Mouse (Mus musculus) intestine, embryonic 14.5 days (tissue): ENCODE results near the gene Yeats4. TPM values are rescaled to one million over a fixed set of nuclear protein-coding genes. Genes with fewer than 3 reads are reported as not detected.
"Not testable (repeated sequence)": the region's sequence is repeated elsewhere in the genome, so short reads cannot be mapped to it uniquely, and the experiment has no call there.

Source experiments
- ATAC-seq: fragments of 200-750 bp; cut with Nextera tagmentation; replicated peaks from 2 replicates; pipeline ENCODE4 v1.8.0; 2017; ENCODE audit warnings: low read depth, moderate number of reproducible peaks, moderate TSS enrichment, moderate library complexity; ENCODE audit not compliant: low FRiP score, low TSS enrichment
- DNase-seq: peaks from one replicate; pipeline ENCODE4 v3.0.0-alpha.2; 2018; ENCODE audit warnings: low spot score
- H3K27ac ChIP-seq: fragments of 300-500 bp; sonication (generic); 2 replicates; pipeline ENCODE4 v1.5.1; 2014; ENCODE audit warnings: low read depth, mild to moderate bottlenecking, control low read depth
- H3K27me3 ChIP-seq: fragments of 300-500 bp; sonication (generic); replicated peaks from 2 replicates; pipeline ENCODE4 v1.6.1; 2014; ENCODE audit warnings: low read length, control low read depth; ENCODE audit not compliant: control insufficient read depth, insufficient read depth
- H3K36me3 ChIP-seq: fragments of 300-500 bp; sonication (generic); 2 replicates; pipeline ENCODE4 v1.6.1; 2014; ENCODE audit warnings: low read length, control low read depth; ENCODE audit not compliant: control insufficient read depth, insufficient read depth
- H3K4me1 ChIP-seq: fragments of 300-500 bp; sonication (generic); replicated peaks from 2 replicates; pipeline ENCODE4 v1.6.1; 2014; ENCODE audit warnings: low read length, control low read depth, mixed read lengths; ENCODE audit not compliant: control insufficient read depth, insufficient read depth
- H3K4me2 ChIP-seq: fragments of 300-500 bp; sonication (generic); 2 replicates; pipeline ENCODE4 v1.6.1; 2014; ENCODE audit warnings: low read length
- H3K4me3 ChIP-seq: fragments of 300-500 bp; sonication (generic); 2 replicates; pipeline ENCODE4 v1.5.1; 2014; ENCODE audit warnings: low read depth, low read length, control low read depth, mixed read lengths
- H3K9ac ChIP-seq: fragments of 300-500 bp; sonication (generic); 2 replicates; pipeline ENCODE4 v1.6.1; 2014; ENCODE audit warnings: mild to moderate bottlenecking, low read length
- H3K9me3 ChIP-seq: fragments of 300-500 bp; sonication (generic); 2 replicates; pipeline ENCODE4 v1.6.1; 2016; ENCODE audit warnings: low read length, control low read depth; ENCODE audit not compliant: control insufficient read depth
- WGBS: fragments of 180-500 bp; shearing (Covaris S2); extraction: QIAGEN DNeasy Blood & Tissue Kit; methylation state at CpG from one replicate; pipeline ENCODE4 v1.1.7; 2014; 5-methylcytosine and 5-hydroxymethylcytosine counted together
- polyA plus RNA-seq: library from polyadenylated mRNA; unstranded; fragments of >200 nt; fragmentation: Nextera tagmentation; extraction: Ambion mirVana; gene quantifications from 2 replicates; pipeline ENCODE4 v1.2.1, GENCODE M21; 2014

The Yeats4 gene
- polyA plus RNA-seq, 1 experiment from 2014 or later, result 77.5 TPM

- H3K4me3 ChIP-seq, H3K36me3 ChIP-seq, H3K9me3 ChIP-seq, ATAC-seq, H3K9ac ChIP-seq, H3K27me3 ChIP-seq, H3K4me1 ChIP-seq, H3K4me2 ChIP-seq, DNase-seq, H3K27ac ChIP-seq: not testable (repeated sequence)
- WGBS, result 93% methylated on average over 6 of the region's 6 CpGs
Observed at GRCm38 (mm10) chr10:117208787-117209186, 15.5 kb downstream of the Yeats4 start.

- no peak overlapping the region for H3K4me3 ChIP-seq
- no peak overlapping the region for H3K4me2 ChIP-seq
- no peak for ATAC-seq
- no peak overlapping the region for H3K9ac ChIP-seq
- no peaks in the 10 kb centered on the region for H3K9me3 ChIP-seq
- no peaks in the 10 kb centered on the region for H3K4me1 ChIP-seq
- 87% methylated on average over 15 of the region's 15 CpGs for WGBS
- H3K36me3 ChIP-seq, result peaks cover 2% of the 10 kb centered on the region; the same call in 1 of the 2 replicates
- no peak overlapping the region for H3K27ac ChIP-seq
- no peaks in the 10 kb centered on the region for H3K27me3 ChIP-seq
- DNase-seq, result no peak
Observed at GRCm38 (mm10) chr10:117208221-117208620, 16.1 kb downstream of the Yeats4 start.

DNA sequence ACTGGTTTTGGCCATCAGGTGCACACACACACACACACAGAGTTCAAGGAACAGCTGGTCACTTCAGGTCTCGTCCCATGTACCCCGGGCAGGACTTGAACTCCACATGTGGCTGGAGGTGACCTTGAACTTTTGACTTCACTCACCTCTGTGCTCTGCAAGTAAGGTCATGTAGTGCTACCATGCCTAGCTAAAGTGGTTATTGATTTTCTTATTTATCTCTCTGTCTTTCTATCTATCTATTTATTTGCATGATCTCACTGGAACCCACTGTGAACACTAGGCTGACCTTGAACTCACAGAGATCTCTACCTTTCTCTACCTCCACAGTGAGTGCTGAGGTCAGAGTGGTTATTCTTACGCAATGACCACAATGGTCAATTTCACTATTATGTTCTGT, 18.2 kb downstream of the Yeats4 start:
- DNase-seq (no peak), ATAC-seq (no peak)
- H3K9ac ChIP-seq, result no peak overlapping the region
- H3K36me3 ChIP-seq, result no peaks in the 10 kb centered on the region
- no peak overlapping the region for H3K4me2 ChIP-seq
- H3K27ac ChIP-seq, result no peak overlapping the region
- H3K4me1 ChIP-seq, result no peaks in the 10 kb centered on the region
- no peaks in the 10 kb centered on the region for H3K27me3 ChIP-seq
- H3K4me3 ChIP-seq, result no peak overlapping the region
- no peaks in the 10 kb centered on the region for H3K9me3 ChIP-seq
- WGBS, result 91% methylated on average over 3 of the region's 3 CpGs

GRCm38 (mm10) chr10:117203558-117203981, 20.7 kb downstream of the Yeats4 start:
- Histone ChIP-seq H3K36me3 (no peaks in the 10 kb centered on the region), H3K9ac (no peak overlapping the region), H3K4me1 (no peaks in the 10 kb centered on the region), H3K4me3 (no peak overlapping the region), H3K27ac (no peak overlapping the region), H3K4me2 (no peak overlapping the region), H3K9me3 (no peaks in the 10 kb centered on the region), H3K27me3 (no peaks in the 10 kb centered on the region)
- DNase-seq, result no peak
- 61% methylated on average over 2 of the region's 2 CpGs for WGBS
- ATAC-seq, result peak; percentile 37; the same call in 1 of the 2 replicates

- Histone ChIP-seq H3K4me3 (no peak overlapping the region), H3K9ac (no peak overlapping the region), H3K27me3 (no peaks in the 10 kb centered on the region), H3K4me1 (no peaks in the 10 kb centered on the region), H3K9me3 (no peaks in the 10 kb centered on the region), H3K4me2 (no peak overlapping the region), H3K36me3 (no peaks in the 10 kb centered on the region), H3K27ac (no peak overlapping the region)
- DNase-seq (peak; percentile 64), ATAC-seq (no peak)
- WGBS, result 51% methylated on average over 17 of the region's 17 CpGs
Observed at GRCm38 (mm10) chr10:117202981-117203557, 21.2 kb downstream of the Yeats4 start.

- no peak for DNase-seq
- no peak overlapping the region for H3K4me3 ChIP-seq
- no peak overlapping the region for H3K9ac ChIP-seq
- H3K4me2 ChIP-seq, result no peak overlapping the region
- H3K9me3 ChIP-seq, result no peaks in the 10 kb centered on the region
- H3K4me1 ChIP-seq, result no peaks in the 10 kb centered on the region
- H3K27ac ChIP-seq, result no peak overlapping the region
- ATAC-seq, result no peak
- WGBS, result 74% methylated on average over 3 of the region's 3 CpGs
- H3K27me3 ChIP-seq, result no peaks in the 10 kb centered on the region
- no peaks in the 10 kb centered on the region for H3K36me3 ChIP-seq
Observed at GRCm38 (mm10) chr10:117199701-117200100, 24.6 kb downstream of the Yeats4 start.

GRCm38 (mm10) chr10:117196696-117197095, 27.6 kb downstream of the Yeats4 start:
- 78% methylated on average over 3 of the region's 3 CpGs for WGBS
- no peak for DNase-seq
- Histone ChIP-seq H3K36me3 (no peaks in the 10 kb centered on the region), H3K4me2 (no peak overlapping the region), H3K9me3 (no peaks in the 10 kb centered on the region), H3K4me1 (no peaks in the 10 kb centered on the region), H3K9ac (no peak overlapping the region), H3K4me3 (no peak overlapping the region), H3K27me3 (no peaks in the 10 kb centered on the region), H3K27ac (no peak overlapping the region)
- ATAC-seq, result no peak

GRCm38 (mm10) chr10:117195748-117196147, 28.6 kb downstream of the Yeats4 start:
- Histone ChIP-seq H3K36me3 (no peaks in the 10 kb centered on the region), H3K4me1 (no peaks in the 10 kb centered on the region), H3K4me3 (no peak overlapping the region), H3K27ac (no peak overlapping the region), H3K4me2 (no peak overlapping the region), H3K9me3 (no peaks in the 10 kb centered on the region), H3K27me3 (no peaks in the 10 kb centered on the region), H3K9ac (no peak overlapping the region)
- ATAC-seq (no peak), DNase-seq (no peak)
- 98% methylated on average over 4 of the region's 4 CpGs for WGBS

GRCm38 (mm10) chr10:117195005-117195404, 29.3 kb downstream of the Yeats4 start:
- Histone ChIP-seq H3K4me1 (no peaks in the 10 kb centered on the region), H3K9ac (no peak overlapping the region), H3K9me3 (no peaks in the 10 kb centered on the region), H3K36me3 (no peaks in the 10 kb centered on the region), H3K27me3 (no peaks in the 10 kb centered on the region), H3K4me3 (no peak overlapping the region), H3K4me2 (no peak overlapping the region), H3K27ac (no peak overlapping the region)
- WGBS, result 80% methylated on average over 12 of the region's 12 CpGs
- DNase-seq (no peak), ATAC-seq (no peak)
